Mouse (Mus musculus): ENCODE results near the gene Tnfaip1.

DNA sequence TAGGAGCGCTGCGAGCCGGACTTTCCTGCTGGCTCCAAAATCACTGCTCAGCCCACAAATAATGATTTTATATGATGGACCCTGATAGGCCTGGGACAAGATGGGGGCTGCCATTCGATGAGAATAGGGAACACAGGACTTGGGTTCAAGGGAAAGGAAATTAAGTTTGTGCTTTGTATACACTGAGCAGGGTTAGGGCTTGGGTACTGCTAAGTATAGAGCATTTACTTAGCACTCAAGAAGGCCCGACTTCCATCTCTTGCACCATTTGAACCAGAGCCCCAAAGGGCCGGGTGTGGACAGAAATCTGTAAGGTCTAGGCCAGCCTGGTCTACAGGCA is 14.9 kb upstream of the Tnfaip1 start:
- TF ChIP-seq CTCF (IDR thresholded peaks at IDR 0.05; ENCODE audit: low read depth, low read length) (no peak), POLR2A (IDR thresholded peaks at IDR 0.05; ENCODE audit: insufficient read depth, low read length) (no peak), EP300 (IDR thresholded peaks at IDR 0.05; ENCODE audit: insufficient read depth, low read depth, low read length) (no peak)

Data from ES-Bruce4 (cell line).